Mouse (Mus musculus) lung, embryonic 15.5 days (tissue): ENCODE measurements around the gene Ube2c. TPM values are rescaled to one million over a fixed set of nuclear protein-coding genes. Genes with fewer than 3 reads are reported as not detected.

Source experiments
- ATAC-seq: fragments of 200-750 bp; cut with Nextera tagmentation; 2 replicates; pipeline ENCODE4 v1.8.0; 2017; ENCODE audit warnings: moderate number of reproducible peaks, borderline replicate concordance; ENCODE audit not compliant: low FRiP score, low TSS enrichment; ENCODE audit errors: extremely low read depth
- H3K27ac ChIP-seq: fragments of 300-500 bp; sonication (generic); 2 replicates; pipeline ENCODE4 v1.5.1; 2015; ENCODE audit warnings: moderate library complexity, mild to moderate bottlenecking, inconsistent platforms
- H3K27me3 ChIP-seq: fragments of 300-500 bp; sonication (generic); 2 replicates; pipeline ENCODE4 v1.6.1; 2015; ENCODE audit warnings: inconsistent platforms
- H3K36me3 ChIP-seq: fragments of 300-500 bp; sonication (generic); 2 replicates; pipeline ENCODE4 v1.6.1; 2015; ENCODE audit warnings: inconsistent platforms
- H3K4me1 ChIP-seq: fragments of 300-500 bp; sonication (generic); 2 replicates; pipeline ENCODE4 v1.6.1; 2015; ENCODE audit warnings: inconsistent platforms
- H3K4me2 ChIP-seq: fragments of 300-500 bp; sonication (generic); 2 replicates; pipeline ENCODE4 v1.6.1; 2015; ENCODE audit warnings: inconsistent platforms, mild to moderate bottlenecking, moderate library complexity
- H3K4me3 ChIP-seq: fragments of 300-500 bp; sonication (generic); 2 replicates; pipeline ENCODE4 v1.5.1; 2015; ENCODE audit warnings: mild to moderate bottlenecking, inconsistent platforms
- H3K9ac ChIP-seq: fragments of 300-500 bp; sonication (generic); 2 replicates; pipeline ENCODE4 v1.6.1; 2015; ENCODE audit warnings: inconsistent platforms
- H3K9me3 ChIP-seq: fragments of 300-500 bp; sonication (generic); 2 replicates; pipeline ENCODE4 v1.6.1; 2016; ENCODE audit warnings: inconsistent platforms
- WGBS: fragments of 180-500 bp; shearing (Covaris S2); methylation state at CpG from one replicate; pipeline ENCODE4 v1.1.7; 2015; 5-methylcytosine and 5-hydroxymethylcytosine counted together
- polyA plus RNA-seq: library from polyadenylated mRNA; unstranded; fragments of >200 nt; fragmentation: Nextera tagmentation; extraction: Ambion mirVana; gene quantifications from 2 replicates; pipeline ENCODE4 v1.2.1, GENCODE M21; 2015

The Ube2c gene
- polyA plus RNA-seq, 1 experiment from 2014 or later, result 590 TPM

DNA sequence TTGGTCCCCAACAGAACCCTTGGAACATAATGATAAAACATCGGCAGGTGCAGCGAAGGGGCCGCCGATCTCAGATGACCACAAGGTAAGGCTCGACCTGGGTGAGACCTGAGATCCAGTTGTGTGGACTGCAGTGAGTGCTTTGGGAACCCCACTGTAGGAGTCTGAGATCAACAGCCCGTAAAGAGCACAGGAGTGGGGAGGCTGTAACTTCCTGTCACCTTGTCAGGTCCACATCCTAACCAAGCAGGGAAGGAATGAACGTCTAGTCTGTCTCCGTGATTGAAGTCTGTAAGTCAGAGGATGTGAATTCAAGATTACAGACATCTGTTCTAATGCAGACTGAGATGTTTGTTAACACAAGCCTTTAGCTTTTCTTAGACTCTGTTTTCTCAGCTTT, 23.0 kb upstream of the Ube2c start:
- H3K36me3 ChIP-seq, result peaks cover 33% of the 10 kb centered on the region
- peak overlapping the region; percentile 77 for H3K4me3 ChIP-seq
- H3K27ac ChIP-seq, result no peak overlapping the region
- H3K4me2 ChIP-seq, result peak overlapping the region; percentile 80
- H3K4me1 ChIP-seq, result peaks cover 15% of the 10 kb centered on the region
- WGBS, result 41% methylated on average over 8 of the region's 8 CpGs
- no peak for ATAC-seq
- H3K27me3 ChIP-seq, result no peaks in the 10 kb centered on the region
- no peaks in the 10 kb centered on the region for H3K9me3 ChIP-seq
- H3K9ac ChIP-seq, result peak overlapping the region; percentile 88

DNA sequence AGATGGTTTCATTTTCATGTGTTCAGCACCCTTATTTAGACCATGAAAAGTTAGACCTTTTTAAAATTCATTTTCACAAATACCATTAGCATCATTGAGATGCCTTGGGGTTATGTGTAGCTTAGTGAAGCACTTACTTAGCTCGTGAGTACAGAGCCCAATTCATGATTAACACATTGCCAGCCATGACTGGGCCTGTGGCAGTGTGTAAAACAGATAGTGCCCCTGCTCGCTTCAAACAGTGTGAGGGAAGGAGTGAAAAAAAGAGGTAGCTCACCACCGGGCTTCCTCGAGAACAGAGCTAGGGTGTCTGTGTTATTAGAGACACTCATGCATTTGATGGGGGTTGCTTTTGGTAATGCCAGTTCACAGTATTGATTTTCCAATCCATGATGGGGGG, 21.5 kb upstream of the Ube2c start:
- Histone ChIP-seq H3K4me3 (no peak overlapping the region), H3K9ac (no peak overlapping the region), H3K4me2 (no peak overlapping the region), H3K27ac (no peak overlapping the region), H3K4me1 (peaks cover 15% of the 10 kb centered on the region), H3K27me3 (no peaks in the 10 kb centered on the region), H3K36me3 (peaks cover 42% of the 10 kb centered on the region), H3K9me3 (no peaks in the 10 kb centered on the region)
- 80% methylated on average over 4 of the region's 4 CpGs for WGBS
- ATAC-seq, result no peak

DNA sequence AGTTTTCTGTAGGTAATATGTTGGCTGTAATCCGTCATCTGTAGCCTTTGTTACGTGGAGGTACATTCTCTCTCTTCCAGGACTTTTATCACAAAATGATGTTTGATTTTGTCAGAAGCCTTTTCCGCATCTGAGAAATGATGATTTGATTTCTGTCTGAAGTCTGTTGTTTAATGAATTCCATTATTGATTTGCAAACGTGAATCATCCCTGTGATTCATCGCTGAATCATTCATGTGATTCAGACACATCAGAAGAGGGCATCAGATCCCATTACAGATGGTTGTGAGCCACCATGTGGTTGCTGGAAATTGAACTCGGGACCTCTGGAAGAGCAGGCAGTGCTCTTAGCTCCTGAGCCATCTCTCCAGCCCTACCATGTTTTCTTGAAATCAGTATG, 20.7 kb upstream of the Ube2c start:
- WGBS, result 88% methylated on average over 6 of the region's 6 CpGs
- Histone ChIP-seq H3K9ac (no peak overlapping the region), H3K4me1 (peaks cover 15% of the 10 kb centered on the region), H3K36me3 (peaks cover 48% of the 10 kb centered on the region), H3K9me3 (no peaks in the 10 kb centered on the region), H3K27ac (no peak overlapping the region), H3K27me3 (no peaks in the 10 kb centered on the region), H3K4me3 (no peak overlapping the region), H3K4me2 (no peak overlapping the region)
- no peak for ATAC-seq

DNA sequence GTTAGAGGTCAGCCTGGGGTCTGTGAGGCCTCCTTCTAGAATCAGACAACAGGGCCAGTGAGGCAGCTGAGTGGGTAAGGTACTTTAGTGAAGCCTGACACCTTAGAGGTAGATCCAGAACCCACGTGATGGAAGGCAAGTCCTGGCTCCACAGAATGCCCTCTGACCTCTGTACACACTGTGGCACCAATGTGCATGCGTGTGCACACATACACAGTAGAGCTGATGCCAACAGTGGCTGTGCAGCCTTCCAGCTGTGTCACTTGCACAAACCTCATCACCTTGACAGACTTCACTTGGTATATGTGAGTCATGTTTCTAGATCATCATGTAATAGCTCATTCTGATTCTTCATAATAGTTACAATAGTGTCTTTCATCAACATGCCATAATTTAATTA, 17.2 kb upstream of the Ube2c start:
- H3K4me1 ChIP-seq, result no peaks in the 10 kb centered on the region
- H3K27ac ChIP-seq, result no peak overlapping the region
- no peak overlapping the region for H3K9ac ChIP-seq
- no peak overlapping the region for H3K4me3 ChIP-seq
- no peaks in the 10 kb centered on the region for H3K27me3 ChIP-seq
- H3K4me2 ChIP-seq, result no peak overlapping the region
- WGBS, result 84% methylated on average over 2 of the region's 2 CpGs
- H3K36me3 ChIP-seq, result peaks cover 80% of the 10 kb centered on the region
- H3K9me3 ChIP-seq, result no peaks in the 10 kb centered on the region
- ATAC-seq, result no peak

DNA sequence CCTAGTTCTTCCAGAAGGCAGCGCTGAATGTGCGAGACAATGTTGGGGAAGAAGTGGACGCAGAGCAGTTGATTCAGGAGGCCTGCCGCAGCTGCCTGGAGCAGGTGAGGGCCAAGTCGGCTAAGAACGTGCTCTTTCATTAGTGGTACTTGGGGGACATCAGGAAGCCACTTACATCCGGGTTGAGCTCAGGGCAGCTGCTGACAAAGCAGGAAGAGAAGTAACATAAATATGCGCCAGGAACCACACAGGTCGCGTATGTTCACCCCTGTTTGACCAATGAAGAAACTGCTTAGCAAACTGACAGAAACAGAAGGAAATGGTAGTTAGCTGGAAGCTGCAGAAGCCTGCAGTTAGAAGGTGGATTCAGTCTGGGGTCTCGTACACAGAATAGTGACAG, 15.6 kb upstream of the Ube2c start:
- H3K27me3 ChIP-seq, result no peaks in the 10 kb centered on the region
- no peaks in the 10 kb centered on the region for H3K9me3 ChIP-seq
- no peaks in the 10 kb centered on the region for H3K4me1 ChIP-seq
- no peak for ATAC-seq
- no peak overlapping the region for H3K4me2 ChIP-seq
- H3K36me3 ChIP-seq, result peaks cover 86% of the 10 kb centered on the region
- no peak overlapping the region for H3K4me3 ChIP-seq
- no peak overlapping the region for H3K9ac ChIP-seq
- WGBS, result 63% methylated on average over 11 of the region's 11 CpGs
- no peak overlapping the region for H3K27ac ChIP-seq

DNA sequence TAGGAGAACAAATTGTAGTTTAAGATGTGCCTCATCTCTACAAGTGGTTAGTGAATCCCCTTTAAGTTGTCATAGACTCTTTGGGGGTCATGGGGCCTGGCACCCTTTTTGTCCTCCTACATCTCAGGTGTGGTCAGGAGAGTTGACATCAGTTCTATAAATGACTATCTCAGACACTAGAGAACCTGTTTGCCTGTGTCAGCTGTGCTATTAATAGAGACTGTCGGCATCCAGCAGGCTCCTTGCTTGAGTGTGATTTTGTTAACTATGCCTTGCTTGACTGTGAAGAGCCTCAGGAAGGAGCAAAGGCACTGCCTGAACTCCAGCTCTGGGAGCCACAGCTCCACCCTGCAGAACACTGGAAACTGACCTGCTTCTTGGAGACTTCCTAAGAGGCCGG, 14.9 kb upstream of the Ube2c start:
- WGBS, result 76% methylated on average over 2 of the region's 2 CpGs
- Histone ChIP-seq H3K9me3 (no peaks in the 10 kb centered on the region), H3K27ac (no peak overlapping the region), H3K4me3 (no peak overlapping the region), H3K9ac (no peak overlapping the region), H3K27me3 (no peaks in the 10 kb centered on the region), H3K4me1 (no peaks in the 10 kb centered on the region), H3K36me3 (peaks cover 87% of the 10 kb centered on the region), H3K4me2 (no peak overlapping the region)
- no peak for ATAC-seq

DNA sequence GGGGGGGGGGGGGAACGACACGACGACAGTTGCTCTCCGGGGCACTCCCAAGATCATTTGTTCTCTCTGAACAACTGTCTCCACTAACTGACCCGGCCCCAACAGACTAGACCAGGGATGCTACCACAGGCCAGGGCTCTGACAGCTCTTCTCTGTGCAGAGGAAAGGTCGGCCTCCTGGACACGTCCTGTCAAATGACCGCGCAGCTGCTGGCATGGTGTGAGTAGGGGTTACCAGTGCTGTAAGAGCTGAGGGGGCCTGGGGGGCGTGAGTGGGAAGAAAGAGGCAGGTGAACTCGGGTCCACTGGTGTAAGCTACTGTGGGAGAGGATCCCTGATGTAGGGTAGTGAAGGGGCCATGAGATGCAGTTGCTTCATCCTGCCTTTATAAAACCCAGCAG, 11.9 kb upstream of the Ube2c start:
- no peak overlapping the region for H3K9ac ChIP-seq
- no peak overlapping the region for H3K27ac ChIP-seq
- H3K36me3 ChIP-seq, result peaks cover 93% of the 10 kb centered on the region
- H3K4me2 ChIP-seq, result no peak overlapping the region
- 88% methylated on average over 11 of the region's 11 CpGs for WGBS
- H3K27me3 ChIP-seq, result no peaks in the 10 kb centered on the region
- ATAC-seq, result no peak
- no peaks in the 10 kb centered on the region for H3K9me3 ChIP-seq
- no peak overlapping the region for H3K4me3 ChIP-seq
- H3K4me1 ChIP-seq, result no peaks in the 10 kb centered on the region

DNA sequence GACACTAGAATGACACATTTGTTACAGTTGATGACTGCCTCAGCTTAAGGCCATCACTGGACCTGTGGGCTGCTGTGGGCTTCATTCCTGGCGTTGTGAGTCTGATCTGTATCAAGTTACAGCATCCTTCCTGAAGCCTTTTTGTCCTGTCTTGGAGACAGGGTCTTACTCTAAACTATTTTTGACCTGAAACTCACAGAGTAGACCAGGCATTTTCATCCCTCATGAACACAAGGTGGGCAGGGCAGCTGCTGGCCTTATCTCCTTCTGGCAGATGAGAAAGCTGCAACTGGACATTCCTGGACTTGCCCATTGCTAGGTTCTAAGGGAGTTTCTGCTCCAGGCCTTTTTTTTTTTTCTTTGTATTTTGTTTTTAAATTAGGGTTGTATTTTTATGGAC, 11.0 kb upstream of the Ube2c start:
- H3K36me3 ChIP-seq, result peaks cover 99% of the 10 kb centered on the region
- 56% methylated on average over 1 of the region's 1 CpGs for WGBS
- no peak for ATAC-seq
- H3K4me2 ChIP-seq, result no peak overlapping the region
- no peaks in the 10 kb centered on the region for H3K27me3 ChIP-seq
- no peak overlapping the region for H3K9ac ChIP-seq
- H3K4me1 ChIP-seq, result no peaks in the 10 kb centered on the region
- no peak overlapping the region for H3K27ac ChIP-seq
- H3K4me3 ChIP-seq, result no peak overlapping the region
- H3K9me3 ChIP-seq, result no peaks in the 10 kb centered on the region

DNA sequence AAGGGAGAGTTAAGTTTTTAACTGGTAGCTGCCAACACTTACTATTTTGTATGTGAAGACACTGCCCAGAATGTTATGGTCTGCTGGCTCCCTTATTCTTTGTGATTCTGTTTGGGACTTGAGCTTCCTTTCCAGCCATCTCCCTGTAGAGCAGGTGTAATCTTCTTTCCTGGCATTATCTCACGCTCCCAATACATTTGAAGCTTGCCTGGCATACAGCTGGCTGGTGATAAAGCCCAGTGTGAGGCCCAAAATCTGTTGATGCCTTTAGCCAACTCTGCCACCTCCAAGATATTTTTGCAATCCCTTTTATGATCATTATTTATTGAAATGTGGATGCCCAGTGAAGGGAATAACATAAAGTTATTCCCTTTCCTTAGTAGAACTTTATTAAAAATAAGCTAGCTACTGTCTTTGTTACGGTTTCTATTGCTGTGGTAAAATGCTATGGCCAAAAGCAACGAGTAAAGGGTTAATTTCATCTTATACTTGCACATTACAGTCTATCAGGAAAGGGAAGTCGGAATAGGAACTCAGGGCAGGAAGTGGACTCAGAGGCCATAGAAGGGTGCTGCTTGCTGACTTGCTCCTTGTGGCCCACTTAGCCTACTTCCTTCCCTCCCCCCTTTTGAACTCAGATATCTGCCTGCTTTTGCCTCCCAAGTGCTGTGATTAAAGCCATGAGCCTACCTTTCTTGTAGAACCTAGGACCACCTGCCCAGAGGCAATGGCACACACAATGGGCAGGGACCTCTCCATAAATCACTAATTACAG, 9.5 kb upstream of the Ube2c start:
- no peaks in the 10 kb centered on the region for H3K4me1 ChIP-seq
- no peak overlapping the region for H3K27ac ChIP-seq
- H3K9me3 ChIP-seq, result no peaks in the 10 kb centered on the region
- H3K4me2 ChIP-seq, result no peak overlapping the region
- H3K9ac ChIP-seq, result no peak overlapping the region
- H3K27me3 ChIP-seq, result no peaks in the 10 kb centered on the region
- ATAC-seq, result no peak
- no peak overlapping the region for H3K4me3 ChIP-seq
- WGBS, result 74% methylated on average over 4 of the region's 4 CpGs
- H3K36me3 ChIP-seq, result peaks cover 92% of the 10 kb centered on the region

DNA sequence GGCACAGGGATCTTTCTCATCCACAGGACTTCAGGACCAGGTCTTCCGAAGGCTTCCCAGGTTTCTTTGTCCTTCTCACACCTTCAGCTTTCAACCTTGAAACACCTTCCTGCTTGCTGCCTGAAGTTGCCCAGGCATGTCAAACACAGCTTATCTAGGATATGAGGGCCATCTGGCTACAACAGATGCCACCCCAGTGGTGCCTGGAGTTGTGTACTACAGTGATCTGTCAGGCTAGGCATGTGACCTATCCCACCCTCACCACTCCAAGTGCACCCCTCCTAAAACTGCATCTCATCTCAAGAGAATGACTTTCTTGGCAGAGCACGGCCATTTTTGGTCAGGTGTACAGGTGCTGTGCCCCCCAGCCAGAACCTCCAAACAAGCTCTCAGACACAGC, 8.2 kb upstream of the Ube2c start:
- Histone ChIP-seq H3K9me3 (no peaks in the 10 kb centered on the region), H3K27ac (no peak overlapping the region), H3K36me3 (peaks cover 92% of the 10 kb centered on the region), H3K4me3 (no peak overlapping the region), H3K4me2 (no peak overlapping the region), H3K9ac (no peak overlapping the region), H3K4me1 (no peaks in the 10 kb centered on the region), H3K27me3 (no peaks in the 10 kb centered on the region)
- ATAC-seq, result peak; percentile 58; the same call in 1 of the 2 replicates
- 85% methylated on average over 2 of the region's 2 CpGs for WGBS

DNA sequence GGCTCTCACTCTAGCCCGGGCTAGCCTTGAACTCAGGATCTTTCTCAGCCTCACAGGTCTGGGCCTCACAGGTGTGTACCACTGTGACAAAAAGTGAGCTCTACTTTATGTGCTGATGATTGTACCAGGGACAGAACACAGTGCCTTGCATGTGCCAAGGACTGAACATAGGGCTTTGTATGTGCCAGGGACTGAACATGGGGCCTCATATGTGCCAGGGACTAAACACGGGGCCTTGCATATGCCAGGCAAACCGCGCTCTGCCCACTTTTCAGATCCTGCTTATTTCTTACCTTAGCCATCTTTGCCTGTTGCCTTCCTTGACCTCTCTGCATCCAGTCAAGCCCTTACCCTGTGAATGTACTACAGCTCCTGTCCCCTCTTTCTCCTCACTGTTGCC, 7.7 kb upstream of the Ube2c start:
- whole genome bisulfite sequencing, result 98% methylated on average over 4 of the region's 4 CpGs

DNA sequence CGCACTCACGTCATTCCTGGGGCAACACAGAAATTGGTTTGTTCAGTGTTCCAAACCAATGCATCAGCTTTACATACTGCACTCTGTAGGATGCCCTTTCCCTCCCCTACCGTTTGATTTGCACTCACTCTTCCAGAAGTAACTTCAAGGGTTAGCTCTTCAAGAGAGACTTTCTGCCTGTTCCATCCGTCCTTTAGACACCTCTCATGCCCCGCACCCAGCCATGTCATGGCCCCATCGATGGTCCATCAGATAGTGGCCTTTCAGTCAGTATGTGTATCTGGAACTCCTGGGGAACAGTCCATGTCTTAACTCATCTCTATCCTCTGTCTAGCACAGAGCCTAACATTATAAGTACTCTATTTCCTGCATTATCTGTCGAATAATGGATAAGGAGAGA, 7.1 kb upstream of the Ube2c start:
- H3K4me1 ChIP-seq, result no peaks in the 10 kb centered on the region
- 78% methylated on average over 7 of the region's 7 CpGs for WGBS
- ATAC-seq, result no peak

More for the DNA sequence above, 7.7 kb upstream of the Ube2c start:
- Histone ChIP-seq H3K9ac (no peak overlapping the region), H3K36me3 (peaks cover 92% of the 10 kb centered on the region), H3K4me2 (no peak overlapping the region), H3K27me3 (no peaks in the 10 kb centered on the region), H3K9me3 (no peaks in the 10 kb centered on the region), H3K27ac (no peak overlapping the region), H3K4me1 (no peaks in the 10 kb centered on the region), H3K4me3 (no peak overlapping the region)
- ATAC-seq, result no peak

DNA sequence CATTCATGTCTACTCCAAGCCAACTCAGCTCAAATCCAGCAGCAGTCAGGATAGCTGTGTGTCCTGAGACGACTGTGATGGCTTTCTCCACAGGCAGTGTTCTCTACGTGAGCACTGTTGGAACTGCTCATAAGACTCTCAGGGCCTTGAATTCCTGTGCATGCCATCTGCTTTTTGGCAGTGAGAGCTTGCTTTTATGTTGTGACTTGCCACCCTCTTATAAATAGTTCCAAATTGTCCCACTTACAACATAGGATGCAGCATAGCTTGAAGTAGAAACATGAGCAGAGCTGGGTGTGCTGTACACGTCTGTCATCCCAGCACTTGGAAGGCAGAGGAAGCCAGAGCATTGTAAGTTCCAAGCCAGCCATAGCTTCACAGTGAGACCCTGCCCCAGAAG, 3.9 kb upstream of the Ube2c start:
- Histone ChIP-seq H3K27ac (no peak overlapping the region), H3K36me3 (peaks cover 68% of the 10 kb centered on the region), H3K4me2 (no peak overlapping the region), H3K9me3 (no peaks in the 10 kb centered on the region), H3K4me3 (no peak overlapping the region), H3K9ac (no peak overlapping the region), H3K27me3 (no peaks in the 10 kb centered on the region), H3K4me1 (peaks cover 6% of the 10 kb centered on the region)
- ATAC-seq, result no peak
- 67% methylated on average over 3 of the region's 3 CpGs for WGBS

More for the DNA sequence above, 7.1 kb upstream of the Ube2c start:
- no peak overlapping the region for H3K27ac ChIP-seq
- no peak overlapping the region for H3K9ac ChIP-seq
- no peak overlapping the region for H3K4me3 ChIP-seq
- no peaks in the 10 kb centered on the region for H3K9me3 ChIP-seq
- H3K4me2 ChIP-seq, result no peak overlapping the region
- no peaks in the 10 kb centered on the region for H3K27me3 ChIP-seq
- H3K36me3 ChIP-seq, result peaks cover 92% of the 10 kb centered on the region
